Mouse (Mus musculus): ENCODE data around the gene Rassf10.
"Not testable (repeated sequence)": the region's sequence is repeated elsewhere in the genome, so short reads cannot be mapped to it uniquely, and the experiment has no call there.

The Rassf10 gene

GRCm38 (mm10) chr7:112953777-112954291 lies at the start of gene Rassf10:
Gene Rassf10 (plus strand): TSS chr7:112953962.
- peak; percentile 63 for DNase-seq (ENCODE audit: low read depth, low spot score)

GRCm38 (mm10) chr7:112906848-112907247 lies 46.9 kb upstream of the Rassf10 start:
- DNase-seq (ENCODE audit: low read depth, low spot score), result no peak

- DNase-seq (ENCODE audit: low read depth, low spot score), result no peak
Observed at GRCm38 (mm10) chr7:112907468-112907867, 46.3 kb upstream of the Rassf10 start.

GRCm38 (mm10) chr7:112909164-112909563 lies 44.6 kb upstream of the Rassf10 start:
- DNase-seq (ENCODE audit: low read depth, low spot score), result no peak

- DNase-seq (ENCODE audit: low read depth, low spot score), result no peak
Observed at GRCm38 (mm10) chr7:112912969-112913368, 40.8 kb upstream of the Rassf10 start.

- no peak for DNase-seq (ENCODE audit: low read depth, low spot score)
Observed at GRCm38 (mm10) chr7:112915571-112915970, 38.2 kb upstream of the Rassf10 start.

GRCm38 (mm10) chr7:112917613-112918278 lies 36.0 kb upstream of the Rassf10 start:
- no peak for DNase-seq (ENCODE audit: low read depth, low spot score)

GRCm38 (mm10) chr7:112918279-112918991 lies 35.3 kb upstream of the Rassf10 start:
- DNase-seq (ENCODE audit: low read depth, low spot score), result no peak

- DNase-seq (ENCODE audit: low read depth, low spot score), result peak; percentile 43
Observed at GRCm38 (mm10) chr7:112919845-112920244, 33.9 kb upstream of the Rassf10 start.

GRCm38 (mm10) chr7:112922801-112923200 lies 31.0 kb upstream of the Rassf10 start:
- DNase-seq (ENCODE audit: low read depth, low spot score), result no peak

GRCm38 (mm10) chr7:112923712-112924111 lies 30.1 kb upstream of the Rassf10 start:
- DNase-seq (ENCODE audit: low read depth, low spot score), result no peak

- DNase-seq (ENCODE audit: low read depth, low spot score), result no peak
Observed at GRCm38 (mm10) chr7:112930669-112931068, 23.1 kb upstream of the Rassf10 start.

GRCm38 (mm10) chr7:112935876-112936275 lies 17.9 kb upstream of the Rassf10 start:
- not testable (repeated sequence) for DNase-seq (ENCODE audit: low read depth, low spot score)

GRCm38 (mm10) chr7:112937089-112937488 lies 16.7 kb upstream of the Rassf10 start:
- no peak for DNase-seq (ENCODE audit: low read depth, low spot score)

- DNase-seq (ENCODE audit: low read depth, low spot score), result no peak
Observed at GRCm38 (mm10) chr7:112938959-112939358, 14.8 kb upstream of the Rassf10 start.

- DNase-seq (ENCODE audit: low read depth, low spot score), result no peak
Observed at GRCm38 (mm10) chr7:112942567-112942966, 11.2 kb upstream of the Rassf10 start.

GRCm38 (mm10) chr7:112943056-112943455 lies 10.7 kb upstream of the Rassf10 start:
- no peak for DNase-seq (ENCODE audit: low read depth, low spot score)

GRCm38 (mm10) chr7:112946706-112947105 lies 7.1 kb upstream of the Rassf10 start:
- DNase-seq (ENCODE audit: low read depth, low spot score), result no peak

- no peak for DNase-seq (ENCODE audit: low read depth, low spot score)
Observed at GRCm38 (mm10) chr7:112954351-112955102, 765 bp downstream of the Rassf10 start.

GRCm38 (mm10) chr7:112955103-112955827 lies 1.5 kb downstream of the Rassf10 start:
- DNase-seq (ENCODE audit: low read depth, low spot score), result peak; percentile 24

GRCm38 (mm10) chr7:112955955-112956354 lies 2.2 kb downstream of the Rassf10 start:
- no peak for DNase-seq (ENCODE audit: low read depth, low spot score)

All from embryo, embryonic 11.5 days (tissue).